Mouse (Mus musculus) fat pad, adult 2 months (tissue): ENCODE data around the gene Hras.

Source experiments
- DNase-seq: peaks from one replicate; pipeline ENCODE4 v3.0.0-alpha.2; 2011; ENCODE audit warnings: low read depth, low spot score; ENCODE audit errors: extremely low read depth

Gene Hras

DNA sequence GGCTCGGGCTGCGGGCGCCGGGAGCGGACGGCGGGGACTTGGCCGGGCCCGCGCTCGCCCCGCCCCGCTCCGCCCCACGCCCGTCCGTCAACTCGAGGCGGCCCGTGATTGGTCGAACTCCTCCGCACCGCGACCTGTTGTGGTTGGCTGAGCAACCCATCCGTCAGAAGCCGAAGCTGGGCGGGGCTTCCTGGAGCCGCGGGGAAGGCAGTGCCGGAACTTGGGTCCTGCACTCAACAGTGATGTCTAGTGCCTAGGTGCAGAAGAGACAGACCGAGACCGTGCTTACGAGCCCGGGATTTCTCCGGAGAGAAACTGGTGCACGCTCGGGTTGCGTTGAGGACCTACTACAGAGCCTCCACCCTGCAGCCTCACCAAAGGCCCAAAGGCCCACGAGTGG, at the start of gene Hras, which contains the start of gene Lrrc56:
Gene Hras, minus strand, starts transcription at position 58 of the 400 bp plus-strand sequence.
Gene Lrrc56, plus strand, starts transcription at position 210 of the 400 bp plus-strand sequence.
- no peak for DNase-seq

DNA sequence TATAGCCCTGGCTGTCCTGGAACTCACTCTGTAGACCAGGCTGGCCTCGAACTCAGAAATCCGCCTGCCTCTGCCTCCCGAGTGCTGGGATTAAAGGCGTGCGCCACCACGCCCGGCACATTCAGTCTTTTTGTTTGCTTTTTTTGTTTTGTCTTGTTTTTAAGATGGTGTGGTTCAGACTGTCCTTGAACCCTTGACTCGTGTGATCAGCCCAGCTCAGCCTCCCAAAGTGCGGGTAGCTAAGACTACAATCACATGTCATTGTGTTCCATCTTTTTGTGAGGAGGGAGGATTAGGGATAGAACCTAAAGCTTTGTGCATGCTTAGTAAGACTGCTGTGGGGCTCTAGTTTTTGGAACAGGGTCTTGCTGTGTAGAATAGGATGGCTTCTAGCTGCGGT, 37.7 kb upstream of the Hras start:
- no peak for DNase-seq

DNA sequence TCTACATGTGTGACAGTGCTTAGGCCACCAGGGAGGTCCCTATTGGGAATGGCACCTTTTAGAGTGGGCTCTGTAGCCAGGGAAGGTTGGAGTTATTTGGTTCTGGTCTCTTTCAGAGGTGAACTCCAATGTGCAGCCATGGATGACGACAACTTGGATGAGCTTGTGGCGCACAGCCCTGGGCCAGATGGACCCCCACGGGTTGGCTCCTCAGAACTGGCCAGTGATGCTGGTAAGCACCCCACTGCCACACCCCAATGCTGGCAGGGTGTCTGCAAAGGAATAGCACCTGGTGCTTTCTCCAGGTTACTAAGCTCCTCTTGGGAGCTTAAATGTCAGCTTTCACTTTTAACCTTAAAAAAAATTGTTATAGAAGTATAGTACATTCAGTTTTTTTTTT, 37.3 kb upstream of the Hras start:
- DNase-seq = no peak

DNA sequence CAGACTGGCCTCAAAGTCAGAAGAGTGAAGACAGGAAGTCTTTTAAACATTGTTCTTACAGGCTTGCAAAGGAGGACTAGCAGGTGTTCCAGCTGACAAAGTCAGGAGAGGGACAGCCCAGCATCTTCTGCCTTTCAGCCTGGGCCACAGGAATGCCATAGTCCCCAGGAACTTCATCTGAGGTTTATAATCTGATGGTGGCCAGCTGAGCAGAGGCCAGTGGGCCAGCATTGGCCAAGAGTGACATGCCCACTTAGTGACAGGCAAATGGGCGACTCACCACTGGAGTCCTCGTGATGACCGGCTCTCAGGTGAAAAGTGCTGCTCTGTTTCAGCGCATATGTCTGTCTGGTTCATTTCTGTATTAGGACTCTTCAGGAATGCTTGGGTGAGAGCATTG, 36.8 kb upstream of the Hras start:
- DNase-seq = no peak

DNA sequence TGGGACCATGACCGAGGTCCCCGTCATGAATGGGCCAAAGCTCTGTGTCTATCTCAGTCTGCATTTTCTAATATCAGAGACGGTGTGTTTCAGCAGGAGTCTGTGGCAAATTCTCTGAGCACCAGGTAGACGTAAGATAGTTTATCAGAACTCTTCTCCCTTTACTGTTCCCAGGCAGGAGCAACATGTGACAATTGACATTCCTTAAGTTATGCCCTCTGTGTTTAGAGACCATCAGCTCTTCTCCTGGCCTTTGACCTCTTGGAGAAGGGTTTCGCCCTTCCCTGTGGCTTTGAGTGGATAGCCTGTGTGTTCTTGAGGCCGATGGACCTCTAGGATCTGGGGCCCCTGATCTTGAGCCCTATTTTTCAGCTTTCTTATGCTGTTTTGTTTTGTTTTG, 35.9 kb upstream of the Hras start:
- DNase-seq = no peak

DNA sequence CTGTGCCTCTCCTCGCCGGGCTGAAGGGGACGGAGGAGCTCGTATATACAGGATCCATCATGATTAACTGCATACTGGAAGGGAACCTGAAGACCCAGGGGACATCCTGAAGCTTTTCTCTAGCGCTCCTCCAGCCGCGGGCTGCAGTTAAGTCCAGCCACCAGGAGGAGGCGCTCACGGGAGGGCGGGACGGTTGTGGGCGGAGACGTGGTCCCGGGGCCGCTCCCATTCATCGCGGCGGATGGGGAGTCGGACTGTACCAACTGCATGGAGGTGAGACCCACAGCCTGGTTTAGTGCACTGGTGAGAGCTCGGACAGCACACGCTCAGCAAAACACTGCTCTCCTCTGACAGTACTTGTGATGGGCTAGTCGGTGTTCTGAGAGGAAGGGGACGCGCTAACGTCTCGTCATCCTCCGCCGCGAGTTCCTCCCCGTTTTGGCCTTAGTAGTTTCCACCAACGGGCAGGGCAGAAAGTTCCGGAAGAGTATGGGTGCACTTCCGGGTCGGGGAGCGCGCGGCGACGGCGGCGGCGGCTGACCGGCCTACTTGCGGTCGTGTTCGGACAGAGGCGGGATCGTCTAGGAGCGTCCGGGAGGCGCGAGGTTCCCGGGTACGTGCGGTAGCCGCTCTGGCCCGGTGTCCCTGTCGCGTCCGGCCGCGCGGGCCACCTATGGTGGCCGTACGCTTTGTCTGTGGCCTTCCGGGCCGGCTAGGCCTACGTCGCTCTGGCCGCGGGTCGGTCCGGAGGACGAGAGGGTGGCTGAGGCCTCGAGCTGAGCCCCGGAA, 34.7 kb upstream of the Hras start, which contains the start of gene Phrf1:
Gene Phrf1, plus strand, starts transcription at position 506 of the 789 bp plus-strand sequence.
- DNase-seq = no peak

DNA sequence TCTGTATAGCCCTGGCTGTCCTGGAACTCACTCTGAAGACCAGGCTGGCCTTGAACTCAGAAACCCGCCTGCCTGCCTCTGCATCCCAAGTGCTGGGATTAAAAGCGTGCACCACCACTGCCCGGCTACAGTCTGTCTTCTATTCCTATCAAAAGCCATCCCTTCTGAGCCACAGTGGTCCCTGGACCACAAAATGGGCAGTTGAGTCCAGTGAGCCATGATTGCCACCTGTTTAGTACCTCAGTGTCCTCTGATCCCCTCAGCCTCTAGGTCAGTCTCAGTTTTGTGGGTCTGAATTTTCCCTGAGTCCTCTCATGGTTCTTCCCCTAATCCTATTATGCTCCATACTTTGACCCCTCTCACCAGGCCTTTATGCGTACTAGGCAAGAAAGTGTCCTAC, 34.0 kb upstream of the Hras start:
- DNase-seq = no peak

DNA sequence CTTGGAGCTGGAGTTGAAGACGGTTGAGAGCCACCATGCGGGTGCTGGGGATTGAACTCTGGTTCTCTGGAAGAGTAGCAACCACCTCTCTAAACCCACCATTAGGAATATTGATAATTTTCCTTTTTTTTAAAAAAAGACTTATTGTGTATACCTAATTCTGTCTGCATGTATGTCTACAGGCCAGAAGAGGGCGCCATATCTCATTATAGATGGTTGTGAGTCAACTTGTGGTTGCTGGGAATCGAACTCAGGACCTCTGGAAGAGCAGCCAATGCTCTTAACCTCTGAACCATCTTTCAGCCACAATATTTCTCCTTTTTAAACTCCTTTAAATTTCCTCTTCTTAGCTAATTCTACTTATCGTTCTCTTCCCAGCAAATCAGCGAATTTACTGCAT, 32.7 kb upstream of the Hras start:
- DNase-seq = no peak

DNA sequence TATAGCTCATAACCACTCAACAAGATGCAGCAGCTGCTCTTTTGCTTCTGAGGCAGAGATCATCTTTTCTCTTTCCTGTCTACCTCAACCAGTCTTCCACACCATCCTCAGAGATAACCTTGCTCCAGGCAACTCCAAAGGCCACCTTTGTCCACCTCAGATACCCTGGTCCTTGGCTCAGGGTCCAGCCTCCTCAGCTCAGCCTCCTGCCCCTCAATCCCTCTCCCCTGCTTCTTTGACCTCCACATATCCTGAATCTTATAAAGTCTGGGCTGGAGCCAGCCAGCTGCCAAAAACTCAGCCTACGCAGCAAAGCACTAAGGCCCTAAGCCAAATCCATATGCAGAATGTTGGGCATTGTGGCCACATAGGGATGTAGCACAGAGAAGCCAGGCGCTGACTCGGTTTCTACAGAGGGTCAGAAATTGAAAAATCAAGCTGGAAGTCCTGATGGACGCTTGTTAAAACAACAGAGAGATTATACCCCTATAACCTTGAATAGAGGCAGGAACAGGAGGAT, 29.0 kb upstream of the Hras start:
- no peak for DNase-seq

DNA sequence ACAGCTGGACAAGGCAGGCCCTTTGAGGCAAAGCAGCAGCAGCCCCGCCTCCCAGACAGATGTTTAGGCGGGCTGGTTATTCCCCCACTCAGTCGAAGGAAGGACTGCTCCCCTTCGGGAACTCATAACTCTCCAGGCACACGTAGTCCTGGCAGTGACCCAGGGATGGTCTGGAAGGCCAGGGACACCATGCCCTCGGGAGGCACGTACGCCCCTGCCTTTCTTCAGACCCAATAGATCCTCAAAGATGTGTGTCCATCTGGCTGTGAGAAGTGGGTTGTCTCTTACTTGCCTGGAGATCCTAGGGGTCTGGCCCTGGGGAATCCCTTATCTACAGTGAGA, 28.3 kb upstream of the Hras start:
- DNase-seq = no peak

DNA sequence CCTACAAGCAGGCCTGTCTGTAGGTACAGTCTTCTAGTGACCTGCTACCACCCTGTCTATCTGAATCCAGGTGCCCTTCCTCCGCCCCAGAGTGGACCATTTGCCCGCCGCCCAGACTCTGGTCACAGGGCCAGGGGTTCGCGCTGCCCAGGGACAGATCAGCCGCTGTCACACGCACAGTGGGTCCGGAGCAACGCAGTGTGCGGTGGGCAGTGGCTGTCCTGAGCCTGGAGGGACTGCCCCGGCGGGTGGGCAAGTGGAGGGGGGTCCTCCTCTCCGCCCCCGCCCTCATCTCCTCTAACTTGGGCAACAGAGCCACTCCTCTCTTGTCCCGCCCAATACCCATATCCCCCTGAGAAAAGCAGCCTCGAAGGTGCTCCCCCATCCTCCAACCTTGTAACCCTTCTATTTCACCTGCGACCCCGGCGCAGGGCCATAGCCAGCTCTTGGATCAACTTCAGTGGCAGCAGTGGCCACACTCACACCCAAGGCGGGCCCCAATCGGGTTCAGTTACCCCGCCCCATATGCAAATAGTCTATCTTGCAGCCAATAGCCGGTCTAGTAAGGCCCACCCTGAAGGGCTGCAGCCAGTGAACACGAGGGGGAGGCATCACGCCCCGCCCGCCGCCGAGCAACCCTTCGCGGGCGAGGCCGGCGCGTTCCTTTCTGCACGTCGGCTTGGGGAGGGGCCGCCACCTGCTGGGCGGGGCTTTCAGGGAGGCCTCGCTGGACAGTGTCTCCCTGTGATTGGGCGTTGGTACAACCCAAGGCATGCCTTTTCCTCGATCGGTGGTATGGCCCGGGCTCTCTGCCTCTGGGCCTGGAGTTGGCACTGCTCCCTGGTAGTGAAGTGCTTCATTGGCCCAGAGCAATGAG, 27.7 kb upstream of the Hras start:
- DNase-seq = no peak

DNA sequence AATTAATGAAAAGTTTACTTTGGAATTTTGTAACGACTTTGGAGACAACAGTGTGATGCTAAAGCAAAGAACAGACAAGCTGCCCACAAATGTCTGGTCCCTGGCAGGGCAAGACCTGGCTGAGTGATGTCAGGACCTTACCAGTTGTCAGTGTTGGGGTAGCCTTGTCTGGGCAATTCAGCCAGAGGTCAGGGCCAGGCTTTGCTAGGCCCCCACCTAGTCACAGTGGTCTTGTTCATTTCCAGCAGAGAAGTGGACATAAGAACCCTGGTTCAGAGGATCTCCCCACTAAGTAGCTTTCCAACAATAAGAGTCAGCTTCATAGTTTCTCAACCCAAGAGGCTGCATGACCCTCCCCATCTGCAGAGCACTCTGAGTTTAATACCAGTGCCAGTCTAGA, 26.6 kb upstream of the Hras start:
- DNase-seq = no peak

DNA sequence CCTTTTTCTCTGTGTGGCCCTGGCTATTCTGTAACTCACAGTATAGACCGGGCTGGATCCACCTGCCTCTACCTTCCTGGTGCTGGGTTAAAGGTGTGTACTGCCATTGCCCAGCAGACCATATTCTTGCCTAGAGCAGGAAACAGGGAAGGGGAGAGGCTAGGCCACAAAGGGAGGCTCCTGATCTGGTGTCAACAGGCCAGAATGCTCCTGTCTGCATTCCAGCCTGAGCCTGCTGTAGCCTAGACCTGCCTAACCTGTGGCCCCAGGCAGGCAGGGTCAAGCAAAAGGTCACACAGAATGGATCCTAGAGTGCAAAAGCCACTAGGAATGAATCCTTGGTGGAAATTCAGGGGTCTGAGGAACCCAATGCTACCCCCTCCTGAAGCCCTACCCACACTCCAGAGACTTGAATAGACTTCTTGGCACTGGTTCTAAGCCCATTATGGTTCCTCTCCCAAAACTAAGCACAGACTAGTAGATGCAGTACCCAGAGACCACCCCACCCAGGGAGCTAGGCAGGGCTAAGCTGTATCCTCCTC, 25.8 kb upstream of the Hras start:
- DNase-seq = no peak

DNA sequence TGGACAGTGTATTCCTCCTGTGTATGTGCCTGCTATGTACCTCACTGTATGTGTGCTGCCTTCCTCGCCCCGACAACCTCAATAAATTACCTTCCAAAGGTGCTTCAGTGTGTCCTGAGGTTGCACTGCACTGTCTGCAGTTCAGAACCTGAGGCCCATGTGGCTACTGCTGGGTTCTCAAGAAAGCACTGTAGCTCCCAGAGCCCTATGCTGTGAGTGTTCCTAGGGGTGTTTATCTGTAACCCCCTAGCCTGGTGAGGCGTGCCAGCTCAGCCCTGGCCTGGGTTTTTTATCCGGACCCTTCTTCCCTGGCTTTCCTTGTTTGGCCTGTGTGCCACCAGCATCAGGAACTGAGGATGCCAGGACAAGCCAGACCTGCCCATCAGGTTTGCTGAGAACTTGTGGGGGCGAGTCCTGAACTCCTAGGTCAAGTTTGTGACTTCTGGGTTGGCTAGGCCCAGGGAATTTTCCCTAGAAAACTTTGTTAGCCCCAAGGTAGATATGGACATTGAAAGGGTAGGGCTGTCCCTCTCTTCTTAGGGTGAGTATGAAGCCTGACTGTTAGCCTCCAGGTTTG, 24.8 kb upstream of the Hras start:
- peak; percentile 78 for DNase-seq

DNA sequence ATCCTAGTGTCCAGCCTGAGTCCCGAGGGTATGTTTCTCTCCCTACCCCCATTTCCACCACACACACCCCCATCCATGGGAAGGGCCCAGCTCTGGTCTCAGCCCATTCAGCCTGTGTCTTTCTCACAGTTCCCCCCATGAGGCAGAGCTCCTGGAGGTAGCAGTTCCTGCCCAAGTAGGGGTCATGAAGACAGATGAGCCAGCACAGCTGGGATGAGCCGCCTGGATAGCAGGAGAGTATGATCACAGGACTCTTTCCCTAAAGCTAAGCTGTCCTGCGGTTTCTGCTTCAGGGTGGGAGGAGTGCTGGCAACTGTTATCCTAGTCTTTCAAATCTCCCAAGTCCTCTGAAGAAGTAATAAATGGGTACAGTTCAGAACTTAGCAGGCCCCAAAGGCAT, 24.3 kb upstream of the Hras start:
- no peak for DNase-seq

DNA sequence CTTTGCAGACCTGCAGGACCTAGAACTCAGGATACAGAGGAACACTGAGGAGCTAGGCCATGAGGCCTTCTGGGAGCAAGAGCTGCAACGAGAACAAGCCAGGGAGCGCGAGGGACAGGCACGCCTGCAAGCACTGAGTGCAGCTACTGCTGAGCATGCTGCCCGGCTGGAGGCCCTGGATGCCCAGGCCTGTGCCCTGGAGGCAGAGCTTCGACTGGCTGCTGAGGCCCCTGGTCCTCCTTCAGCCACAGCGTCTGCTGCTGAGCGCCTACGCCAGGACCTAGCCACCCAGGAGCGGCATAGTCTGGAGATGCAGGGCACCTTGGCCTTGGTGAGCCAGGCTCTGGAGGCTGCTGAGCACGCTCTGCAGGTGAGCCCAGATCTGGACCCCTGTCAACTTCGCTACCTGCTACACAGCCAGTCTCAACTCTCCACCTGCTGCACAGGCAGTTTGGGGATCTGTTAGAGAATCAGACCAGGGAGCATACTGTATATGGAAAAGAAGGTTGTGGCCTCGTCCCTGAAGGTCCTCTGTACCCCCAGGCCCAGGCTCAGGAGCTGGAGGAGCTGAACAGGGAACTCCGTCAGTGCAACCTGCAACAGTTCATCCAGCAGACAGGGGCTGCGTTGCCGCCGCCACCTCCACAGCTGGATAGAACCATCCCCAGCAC, 23.7 kb upstream of the Hras start:
- DNase-seq = no peak

DNA sequence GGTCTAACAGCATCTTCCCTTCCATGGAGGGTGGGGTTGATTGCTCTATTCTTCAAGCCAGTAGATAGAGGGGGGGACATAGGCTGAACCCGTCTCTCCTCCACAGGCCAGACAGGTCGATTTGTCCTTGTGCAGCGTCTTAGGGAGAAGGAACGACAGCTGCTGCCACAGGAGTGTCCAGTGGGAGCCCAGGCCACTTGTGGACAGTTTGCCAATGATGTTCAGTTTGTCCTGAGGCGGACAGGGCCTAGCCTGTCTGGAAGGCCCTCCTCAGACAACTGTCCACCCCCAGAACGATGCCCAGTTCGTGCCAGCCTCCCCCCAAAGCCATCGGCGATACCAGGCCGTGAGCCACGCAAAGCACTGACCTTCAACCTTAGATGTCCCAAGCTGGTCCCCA, 23.1 kb upstream of the Hras start:
- DNase-seq = no peak

DNA sequence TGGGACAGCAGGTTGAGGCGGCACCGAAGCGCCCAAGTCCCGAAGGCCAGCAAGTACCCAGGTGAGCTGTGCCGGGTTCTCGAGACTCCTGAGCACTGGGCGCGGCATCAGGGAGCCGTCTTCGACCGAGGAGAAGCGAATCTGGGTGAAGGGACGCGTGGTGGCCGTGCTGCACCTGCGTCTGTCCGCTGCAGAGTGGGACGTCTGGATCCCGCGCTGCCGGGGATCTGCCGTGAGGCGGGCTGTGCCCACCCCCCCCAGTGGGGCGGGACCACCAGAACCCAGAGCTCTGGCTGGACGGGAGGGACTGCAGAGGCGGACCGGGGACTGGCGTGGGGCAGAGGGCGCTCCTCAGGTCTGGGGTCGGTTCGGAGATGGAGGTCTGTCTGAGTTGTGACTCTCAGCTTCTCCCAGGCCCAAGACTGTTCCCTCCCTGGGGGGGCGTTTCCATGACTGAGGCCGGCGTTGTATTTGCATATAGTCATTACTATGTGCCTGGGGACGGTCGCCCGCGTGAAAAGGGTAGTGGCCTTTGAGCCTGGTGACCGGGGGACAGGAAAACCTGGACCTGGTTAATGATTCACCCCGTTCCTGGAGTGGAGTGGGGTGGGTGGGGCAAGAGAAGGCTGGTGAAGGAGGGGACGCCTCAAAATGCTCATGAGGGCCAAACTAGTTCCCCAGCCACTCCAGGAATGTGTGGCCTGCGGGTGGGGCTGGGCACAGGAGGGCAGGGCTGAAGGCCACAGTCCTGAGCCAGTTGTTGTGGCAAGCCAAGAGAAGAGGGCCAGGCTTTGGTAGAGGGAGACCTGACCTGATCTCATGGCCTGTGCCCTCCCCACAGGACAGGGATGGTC, 22.3 kb upstream of the Hras start:
- DNase-seq = no peak

DNA sequence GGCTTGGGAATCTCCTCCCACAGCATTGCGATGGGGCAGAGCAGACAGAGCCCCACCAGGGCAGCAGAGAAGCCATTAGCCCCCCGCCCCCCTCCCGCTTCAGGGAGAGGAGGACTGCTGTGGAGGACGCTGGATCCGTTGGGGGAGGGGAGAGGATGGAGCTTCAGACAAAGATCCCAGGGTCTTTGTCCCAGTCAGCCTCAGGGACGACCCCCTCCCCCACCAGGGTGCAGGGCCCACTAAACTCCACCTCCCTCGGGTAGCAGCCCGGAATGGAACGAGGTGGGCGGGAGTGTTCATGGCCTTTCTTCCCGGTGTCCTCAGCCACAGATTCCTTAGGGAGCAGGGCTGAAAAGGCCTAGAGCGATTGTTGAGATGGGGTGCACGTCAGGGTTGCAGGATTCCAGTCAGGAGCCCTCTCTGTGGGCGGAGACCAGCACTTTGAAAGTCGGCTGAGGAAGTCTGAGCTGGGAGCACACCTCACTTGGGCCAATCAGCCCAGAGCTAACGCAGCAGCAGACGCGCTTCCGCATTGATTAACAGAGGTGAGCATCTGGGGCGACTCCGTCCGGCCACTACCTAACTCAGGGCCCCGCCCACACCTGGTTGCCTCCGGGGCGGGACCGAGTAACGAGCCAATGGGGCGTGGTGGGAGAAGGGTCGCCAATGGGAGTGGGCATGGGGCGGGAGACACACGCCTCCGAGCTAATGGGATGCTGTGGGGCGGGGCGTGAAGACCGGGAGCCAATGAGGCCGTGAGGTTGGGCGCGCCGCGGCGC, 21.5 kb upstream of the Hras start, which contains the start of gene Rassf7:
Gene Rassf7, plus strand, starts transcription at position 760 of the 779 bp plus-strand sequence.
- DNase-seq = peak; percentile 74
